Mouse (Mus musculus) splenic B cell, adult 2 months (primary cell): ENCODE results near the gene Ror1.
A peak's percentile ranks its signal among the peaks of the same experiment; 100 is the strongest.

ENCODE experiments used
- DNase-seq: peaks from one replicate; pipeline ENCODE4 v3.0.0-alpha.2; 2011; ENCODE audit warnings: low read depth, low spot score
- H3K27me3 ChIP-seq: 2 replicates; pipeline ENCODE4 v1.6.1; 2012; ENCODE audit warnings: mild to moderate bottlenecking, low read length, moderate library complexity, mixed read lengths; ENCODE audit not compliant: control insufficient read depth, poor library complexity, insufficient read depth, severe bottlenecking
- H3K36me3 ChIP-seq: 2 replicates; pipeline ENCODE4 v1.6.1; 2012; ENCODE audit warnings: mild to moderate bottlenecking, low read length, moderate library complexity, mixed read lengths; ENCODE audit not compliant: control insufficient read depth, poor library complexity, insufficient read depth, severe bottlenecking

The Ror1 gene

DNA sequence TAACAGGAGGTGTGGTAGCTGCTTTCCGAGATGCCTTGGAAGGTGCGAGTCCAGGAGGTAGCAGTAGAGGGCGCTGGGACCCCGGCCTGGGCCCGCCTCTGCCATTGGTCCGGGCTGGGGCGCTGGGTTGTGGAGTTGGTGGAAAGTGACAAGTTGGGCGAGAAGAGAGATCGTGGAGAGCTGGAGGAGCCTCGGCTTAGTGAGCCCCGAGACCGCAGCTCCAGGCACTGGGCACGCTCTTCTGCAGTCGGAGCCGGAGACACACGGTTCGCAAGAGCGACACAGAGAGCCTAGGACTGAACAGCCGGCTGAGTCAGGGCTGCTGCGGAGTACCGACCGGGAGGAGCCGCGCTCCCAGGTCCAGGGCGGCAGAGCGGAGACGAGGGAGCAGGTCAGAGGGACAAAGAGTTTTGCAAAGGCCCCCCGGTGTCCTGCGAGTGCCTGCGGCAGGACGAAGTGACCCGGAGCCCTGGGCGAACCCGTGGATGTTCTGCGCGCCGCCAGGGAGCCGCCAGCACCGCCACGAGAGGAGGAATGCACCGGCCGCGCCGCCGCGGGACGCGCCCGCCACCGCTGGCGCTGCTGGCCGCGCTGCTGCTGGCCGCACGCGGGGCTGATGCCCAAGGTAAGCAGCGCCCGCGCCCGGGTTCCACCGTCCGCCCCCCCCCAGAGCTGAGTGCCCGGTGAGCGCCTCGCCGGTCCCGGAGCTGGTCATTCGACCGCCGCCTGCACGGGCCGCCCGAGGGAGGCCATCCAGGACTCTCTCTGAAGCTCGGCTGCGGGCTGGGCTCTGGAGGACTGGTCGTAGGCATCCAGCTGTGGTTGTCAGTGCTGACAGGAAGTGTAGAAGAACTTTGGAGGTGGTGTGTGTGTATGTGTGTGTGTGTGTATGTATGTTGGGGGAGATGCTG lies at the start of gene Ror1:
Ror1 (plus strand) TSS at position 107 of the 911 bp plus-strand sequence.
- DNase-seq: peak; percentile 2
- no peaks in the 10 kb centered on the region for H3K36me3 ChIP-seq
- H3K27me3 ChIP-seq: no peaks in the 10 kb centered on the region; the same call in 1 of the 2 replicates

GRCm38 (mm10) chr4:100047066-100047465 lies 48.5 kb upstream of the Ror1 start:
- Histone ChIP-seq H3K36me3 (no peaks in the 10 kb centered on the region), H3K27me3 (no peaks in the 10 kb centered on the region)
- no peak for DNase-seq

DNA sequence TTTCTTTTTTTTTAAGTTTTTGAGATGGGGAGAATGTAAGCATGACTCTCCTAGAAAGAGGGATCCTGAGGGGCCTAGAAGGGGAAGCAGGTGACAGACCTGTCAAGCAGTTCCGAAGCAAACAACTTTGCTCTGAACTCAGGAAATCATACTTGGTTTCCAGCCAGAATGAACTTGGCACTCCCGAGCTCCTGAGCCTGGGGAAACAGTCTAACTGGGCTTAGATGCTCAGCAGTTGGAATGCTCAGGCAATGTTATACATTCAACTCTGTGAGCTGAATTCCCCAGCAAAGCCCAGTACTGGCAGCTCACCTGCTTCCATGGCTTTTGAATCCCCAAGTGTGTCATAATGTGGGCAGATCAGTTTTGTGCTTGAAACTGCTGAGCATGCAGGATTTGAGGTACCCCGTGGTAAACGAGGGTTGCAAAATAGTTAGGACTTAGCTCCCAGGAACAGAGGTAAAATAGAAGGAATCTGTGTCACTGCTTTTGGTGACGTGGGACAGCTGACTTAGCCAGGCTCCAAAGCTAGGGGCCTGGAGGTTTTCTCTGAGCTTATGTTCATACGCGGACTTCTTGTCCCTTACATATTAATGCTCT lies 47.1 kb upstream of the Ror1 start:
- DNase-seq: no peak
- no peaks in the 10 kb centered on the region for H3K27me3 ChIP-seq
- H3K36me3 ChIP-seq: no peaks in the 10 kb centered on the region

GRCm38 (mm10) chr4:100051767-100052166 lies 43.8 kb upstream of the Ror1 start:
- no peak for DNase-seq
- H3K36me3 ChIP-seq: no peaks in the 10 kb centered on the region
- no peaks in the 10 kb centered on the region for H3K27me3 ChIP-seq

- H3K36me3 ChIP-seq: no peaks in the 10 kb centered on the region
- H3K27me3 ChIP-seq: no peaks in the 10 kb centered on the region
- DNase-seq: no peak
Observed at GRCm38 (mm10) chr4:100052258-100052657, 43.3 kb upstream of the Ror1 start.

- Histone ChIP-seq H3K36me3 (no peaks in the 10 kb centered on the region), H3K27me3 (no peaks in the 10 kb centered on the region)
- DNase-seq: no peak
Observed at GRCm38 (mm10) chr4:100056046-100056445, 39.5 kb upstream of the Ror1 start.

DNA sequence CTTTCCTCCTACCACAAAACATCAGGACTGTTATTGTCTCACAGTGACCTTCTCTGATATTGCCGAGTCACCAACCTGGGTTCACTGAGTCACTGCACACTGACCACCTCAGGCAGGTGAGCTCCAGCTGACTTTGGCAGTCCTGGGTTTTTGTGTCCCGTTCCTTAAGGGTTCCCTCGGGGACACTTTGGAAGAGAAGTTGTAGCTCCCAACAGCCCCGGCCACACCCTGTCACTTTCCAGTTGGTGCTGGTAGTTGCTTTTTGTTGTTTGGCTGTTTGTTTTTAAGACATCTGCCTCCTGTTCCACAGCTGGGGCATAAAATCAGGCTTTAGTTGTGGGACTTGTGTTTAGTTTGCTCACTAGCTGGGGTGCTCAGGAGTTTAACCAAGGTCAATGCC lies 39.1 kb upstream of the Ror1 start:
- no peaks in the 10 kb centered on the region for H3K27me3 ChIP-seq
- no peak for DNase-seq
- no peaks in the 10 kb centered on the region for H3K36me3 ChIP-seq

DNA sequence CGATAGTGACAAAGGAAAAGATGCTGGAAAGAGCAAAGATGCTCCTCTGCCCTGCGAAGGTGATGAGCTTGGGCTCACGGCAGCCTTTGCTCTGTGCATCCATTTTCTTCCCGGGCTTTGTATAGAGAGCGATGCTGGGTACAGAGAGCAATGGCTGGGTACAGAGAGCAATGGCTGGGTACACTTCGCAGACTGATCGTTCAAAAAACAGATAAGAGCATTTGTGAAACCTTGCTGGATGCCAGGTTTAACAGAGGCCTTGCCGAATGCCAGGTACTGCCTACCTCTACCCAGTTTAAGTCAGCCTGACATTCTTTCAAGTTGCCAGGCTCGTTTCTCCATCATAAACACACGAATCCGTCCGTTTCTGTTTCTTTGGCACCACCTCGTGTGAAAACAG lies 38.2 kb upstream of the Ror1 start:
- no peaks in the 10 kb centered on the region for H3K27me3 ChIP-seq
- H3K36me3 ChIP-seq: no peaks in the 10 kb centered on the region
- DNase-seq: no peak

DNA sequence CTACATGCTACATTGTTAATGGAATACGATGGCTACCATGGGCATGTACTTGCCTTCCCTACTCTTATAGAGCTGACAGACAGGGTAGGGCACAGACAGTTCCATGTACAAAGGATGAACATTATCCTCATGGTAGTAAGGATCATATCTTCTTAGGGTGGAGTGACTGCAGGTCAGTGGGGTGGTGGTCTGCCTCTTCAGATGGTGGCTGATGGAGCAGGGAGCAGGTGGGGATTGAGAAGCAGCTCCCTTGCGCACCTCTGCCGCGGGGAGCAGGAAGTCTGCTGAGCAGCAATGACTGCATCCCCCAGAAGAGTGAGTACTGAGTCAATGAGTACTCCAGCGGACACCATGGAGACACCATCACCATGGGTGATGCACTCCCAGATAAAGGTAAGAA lies 37.0 kb upstream of the Ror1 start:
- H3K27me3 ChIP-seq: no peaks in the 10 kb centered on the region
- DNase-seq: no peak

GRCm38 (mm10) chr4:100059811-100060210 lies 35.8 kb upstream of the Ror1 start:
- no peak for DNase-seq
- no peaks in the 10 kb centered on the region for H3K27me3 ChIP-seq
- no peaks in the 10 kb centered on the region for H3K36me3 ChIP-seq

More for the DNA sequence above, 37.0 kb upstream of the Ror1 start:
- H3K36me3 ChIP-seq: no peaks in the 10 kb centered on the region

DNA sequence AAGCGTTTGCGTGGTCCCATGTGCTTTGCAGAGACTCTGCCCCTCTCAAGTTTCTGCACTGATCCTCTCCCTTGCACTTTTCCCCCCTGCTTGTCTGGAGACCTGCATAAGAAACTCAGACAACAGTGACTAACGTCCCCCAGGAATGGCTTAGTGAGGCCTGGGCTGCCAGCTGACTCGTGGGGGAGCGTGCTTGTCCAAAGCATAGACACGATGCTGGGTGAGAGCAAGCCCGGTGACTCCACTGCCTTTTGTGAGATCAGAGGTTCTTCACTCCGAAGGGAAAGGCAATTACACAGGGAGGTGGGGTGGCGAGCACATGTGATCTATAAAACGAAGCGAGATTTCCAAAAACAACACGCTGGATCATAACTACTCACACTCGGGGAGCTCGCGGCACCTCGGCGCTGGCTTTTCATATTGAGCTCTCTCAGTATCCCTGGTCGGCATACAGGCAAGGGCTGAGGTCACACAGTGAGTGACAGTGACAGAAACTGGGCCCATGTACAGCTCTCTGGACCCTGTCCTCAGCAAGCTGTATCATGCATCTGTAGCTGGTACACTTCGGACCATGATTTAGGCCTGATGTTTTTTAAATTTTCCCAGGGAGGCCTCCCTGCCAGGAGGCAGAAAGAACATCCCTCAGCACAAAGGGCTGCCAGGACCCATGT lies 34.1 kb upstream of the Ror1 start:
- no peak for DNase-seq
- Histone ChIP-seq H3K27me3 (no peaks in the 10 kb centered on the region), H3K36me3 (no peaks in the 10 kb centered on the region)

- Histone ChIP-seq H3K27me3 (no peaks in the 10 kb centered on the region), H3K36me3 (no peaks in the 10 kb centered on the region)
- DNase-seq: no peak
Observed at GRCm38 (mm10) chr4:100065686-100066085, 29.9 kb upstream of the Ror1 start.

- no peak for DNase-seq
- no peaks in the 10 kb centered on the region for H3K27me3 ChIP-seq
- H3K36me3 ChIP-seq: no peaks in the 10 kb centered on the region
Observed at GRCm38 (mm10) chr4:100070101-100070500, 25.5 kb upstream of the Ror1 start.

GRCm38 (mm10) chr4:100096596-100097181 lies 1.1 kb downstream of the Ror1 start:
- no peak for DNase-seq
- Histone ChIP-seq H3K27me3 (no peaks in the 10 kb centered on the region; the same call in 1 of the 2 replicates), H3K36me3 (no peaks in the 10 kb centered on the region)
